In genomic region chr5:24752175-24752498, GRCm38 (mm10) we compare ENCODE assay signal across 8 mouse cellular contexts. TPM values are rescaled to one million over a fixed set of nuclear protein-coding genes. Genes with fewer than 3 reads are reported as not detected.
DNase-seq lines count a peak whose midpoint lies in the region; ATAC-seq and TF ChIP-seq lines count a peak whose summit lies in the region.

No protein-coding gene starts in this region.

- in situ Hi-C loops in CH12.LX (cut with MboI; ENCODE audit: low pct_ligation_motif_present, low pct_unique_long_range_greater_than_20kb, low sequenced_read_pairs) = no loop called here

- intact Hi-C loops in gastrocnemius, adult 2 months (cut with DNase I) = no loop called here
- intact Hi-C loops in gastrocnemius, postnatal 36 days (cut with DNase I) = loop anchor here (5.0 kb wide), 1 partner anchor 75 kb away; no protein-coding TSS in a partner anchor

- no peak for TF ChIP-seq CTCF in gastrocnemius, adult 2 months (IDR thresholded peaks at IDR 0.05)
- no peak for TF ChIP-seq CTCF in CH12.LX (conservative IDR thresholded peaks at IDR 0.05 in 1 of 2, IDR thresholded peaks at IDR 0.05 in 1 of 2; ENCODE audit: low read depth in 2 of 2, low read length in 2 of 2)
- no peak for TF ChIP-seq CTCF in liver, postnatal 0 days (IDR thresholded peaks at IDR 0.05; ENCODE audit: low read depth)

- peak overlapping the region; percentile 95 for H3K4me2 ChIP-seq in CH12.LX (ENCODE audit: insufficient read depth, low read depth, poor library complexity, severe bottlenecking)
- peak overlapping the region; percentile 67; the same call in 1 of the 2 replicates for H3K4me2 ChIP-seq in forebrain, embryonic 16.5 days (ENCODE audit: low read length)
- H3K4me2 ChIP-seq in liver, postnatal 0 days (ENCODE audit: low read depth, low read length) = peak overlapping the region; percentile 98

- no peak for ATAC-seq in forebrain, embryonic 16.5 days
- peak; percentile 12; the same call in 1 of the 2 replicates for ATAC-seq in liver, postnatal 0 days

- TF ChIP-seq RAD21 in CH12.LX (IDR thresholded peaks at IDR 0.05; ENCODE audit: low read depth, low read length) = no peak

- no peak for DNase-seq in gastrocnemius, adult 2 months
- no peak for DNase-seq in gastrocnemius, postnatal 36 days
- no peak for DNase-seq in CH12.LX (ENCODE audit: extremely low read depth)
- no peak for DNase-seq in liver, postnatal 0 days
- DNase-seq in right cerebral cortex, adult 18-20 months = no peak
- no peak for DNase-seq in right cerebral cortex, postnatal 10 days (ENCODE audit: low spot score in 2 of 2)
- DNase-seq in layer of hippocampus, adult 11-12 months (ENCODE audit: low spot score) = no peak

- H3K4me1 ChIP-seq in CH12.LX (ENCODE audit: control insufficient read depth in 1 of 2, insufficient read depth in 2 of 2) = peaks cover 6 to 36% of the 10 kb centered on the region in 2 experiments
- peaks cover 14% of the 10 kb centered on the region for H3K4me1 ChIP-seq in forebrain, embryonic 16.5 days (replicated peaks; ENCODE audit: control insufficient read depth, insufficient read depth, low read length)
- peaks cover 14% of the 10 kb centered on the region for H3K4me1 ChIP-seq in liver, postnatal 0 days (ENCODE audit: insufficient read depth)

- peak overlapping the region; percentile 81 for H3K4me3 ChIP-seq in gastrocnemius, adult 2 months
- peak overlapping the region; percentile 33 to 71 (median 60) for H3K4me3 ChIP-seq in CH12.LX (replicated peaks in 1 of 3; ENCODE audit: low read depth in 2 of 3, low read length in 2 of 3, poor library complexity in 1 of 3)
- H3K4me3 ChIP-seq in forebrain, embryonic 16.5 days (replicated peaks; ENCODE audit: low read length) = no peak overlapping the region
- peak overlapping the region; percentile 60; the same call in 1 of the 2 replicates for H3K4me3 ChIP-seq in liver, postnatal 0 days (ENCODE audit: low read depth, low read length)

- H3K36me3 ChIP-seq in CH12.LX (replicated peaks in 1 of 2; ENCODE audit: control insufficient read depth in 1 of 2, insufficient read depth in 1 of 2, low read length in 1 of 2) = no peaks in the 10 kb centered on the region
- no peaks in the 10 kb centered on the region for H3K36me3 ChIP-seq in forebrain, embryonic 16.5 days (ENCODE audit: control insufficient read depth, insufficient read depth)
- H3K36me3 ChIP-seq in liver, postnatal 0 days (replicated peaks; ENCODE audit: insufficient read depth, low read length) = no peaks in the 10 kb centered on the region

- WGBS in forebrain, embryonic 16.5 days = 17% methylated on average over 2 of the region's 2 CpGs
- 10% methylated on average over 2 of the region's 2 CpGs for WGBS in liver, postnatal 0 days (ENCODE audit: insufficient replicate concordance)

- TF ChIP-seq POLR2A in CH12.LX (IDR thresholded peaks at IDR 0.05; ENCODE audit: low read depth, low read length) = no peak

- H3K79me2 ChIP-seq in CH12.LX (replicated peaks; ENCODE audit: control insufficient read depth, extremely low read depth, insufficient read depth, poor library complexity, severe bottlenecking) = no peaks in the 10 kb centered on the region

- H3K9ac ChIP-seq in CH12.LX (ENCODE audit: insufficient read depth, low read depth) = peak overlapping the region; percentile 54; the same call in 1 of the 2 replicates
- H3K9ac ChIP-seq in forebrain, embryonic 16.5 days (replicated peaks; ENCODE audit: low read depth, low read length) = no peak overlapping the region
- H3K9ac ChIP-seq in liver, postnatal 0 days (replicated peaks) = no peak overlapping the region

- TF ChIP-seq EP300 in CH12.LX (IDR thresholded peaks at IDR 0.05; ENCODE audit: low read length) = no peak
- TF ChIP-seq EP300 in liver, postnatal 0 days (IDR thresholded peaks at IDR 0.05; ENCODE audit: low read depth) = no peak

- no peaks in the 10 kb centered on the region for H3K9me3 ChIP-seq in CH12.LX (replicated peaks; ENCODE audit: low read length)
- no peaks in the 10 kb centered on the region for H3K9me3 ChIP-seq in forebrain, embryonic 16.5 days (ENCODE audit: control insufficient read depth, low read length)
- H3K9me3 ChIP-seq in liver, postnatal 0 days (ENCODE audit: low read length) = no peaks in the 10 kb centered on the region

- dilution Hi-C loops in CH12.LX (cut with MboI; ENCODE audit: extremely low pct_ligation_motif_present, extremely low pct_unique_long_range_greater_than_20kb, low sequenced_read_pairs) = no loop called here

- peak overlapping the region; percentile 95 for H3K27ac ChIP-seq in gastrocnemius, adult 2 months
- H3K27ac ChIP-seq in CH12.LX (ENCODE audit: insufficient read depth, low read depth) = 0 out of 2 replicates have a peak overlapping the region, but pooled peaks have one; percentile 16
- no peak overlapping the region for H3K27ac ChIP-seq in forebrain, embryonic 16.5 days (ENCODE audit: low read length)
- H3K27ac ChIP-seq in liver, postnatal 0 days (ENCODE audit: low read depth) = peak overlapping the region; percentile 8; the same call in 1 of the 2 replicates

- no peaks in the 10 kb centered on the region for H3K27me3 ChIP-seq in CH12.LX (replicated peaks)
- no peaks in the 10 kb centered on the region for H3K27me3 ChIP-seq in forebrain, embryonic 16.5 days (replicated peaks; ENCODE audit: control insufficient read depth, insufficient read depth, low read length)
- no peaks in the 10 kb centered on the region for H3K27me3 ChIP-seq in liver, postnatal 0 days (ENCODE audit: insufficient read depth, low read length)

TF ChIP-seq in CH12.LX, 34 proteins besides CTCF, POLR2A, EP300 and RAD21:
- TF ChIP-seq NRF1 (IDR thresholded peaks at IDR 0.05; ENCODE audit: low read depth, low read length) (no peak), SIN3A (IDR thresholded peaks at IDR 0.05; ENCODE audit: low read length) (0 out of 2 replicates have a peak, but pooled peaks have one; percentile 7), CHD2 (IDR thresholded peaks at IDR 0.05; ENCODE audit: low read length) (peak; percentile 59; the same call in 1 of the 2 replicates)

RNA-seq across cellular contexts. Expression of gene Crygn, which starts 5.7 kb away (rescaled TPM):
- total RNA-seq in gastrocnemius, adult 2 months (2021) = not detected
- total RNA-seq in gastrocnemius, postnatal 36 days (2021) = 1 to 10 TPM in 1 of 2 experiments, not detected in 1; 3.2 TPM
- total RNA-seq in CH12.LX (2012; rRNA removed) (2.0 TPM in 1 of 2 replicates, not detected in the other), CH12.LX (2014; rRNA removed) (not detected in 2 replicates)
- not detected in 2 replicates for polyA plus RNA-seq in CH12.LX (2012; ENCODE audit: insufficient read length, low read depth)
- polyA plus RNA-seq in forebrain, embryonic 16.5 days (2015; fragmentation: Nextera tagmentation; extraction: Ambion mirVana) = 2.5 TPM in 1 of 2 replicates, not detected in the other
- polyA plus RNA-seq in liver, postnatal 0 days (2015; fragmentation: Nextera tagmentation; extraction: Ambion mirVana) = 1.4 and 1.6 TPM in 2 replicates

RNA-seq across cellular contexts. Expression of gene Wdr86, which starts 21.6 kb away (rescaled TPM):
- total RNA-seq in gastrocnemius, adult 2 months (2021) = not detected
- total RNA-seq in gastrocnemius, postnatal 36 days (2021) = not detected
- 0.08 TPM in 2 replicates for total RNA-seq in CH12.LX (2012; rRNA removed)
- not detected in 2 replicates for total RNA-seq in CH12.LX (2014; rRNA removed)
- polyA plus RNA-seq in CH12.LX (2012; ENCODE audit: insufficient read length, low read depth) = 0.05 and 0.16 TPM in 2 replicates
- 4.7 and 5.1 TPM in 2 replicates for polyA plus RNA-seq in forebrain, embryonic 16.5 days (2015; fragmentation: Nextera tagmentation; extraction: Ambion mirVana)
- polyA plus RNA-seq in liver, postnatal 0 days (2015; fragmentation: Nextera tagmentation; extraction: Ambion mirVana) = 1.4 and 1.6 TPM in 2 replicates
